Mouse (Mus musculus) lung, adult 2 months (tissue): ENCODE results near the gene Rpp38.

Experiments
- CTCF ChIP-seq: fragments of 200-500 bp; IDR thresholded peaks from 2 replicates; pipeline ENCODE4 v1.5.1; 2011; ENCODE audit warnings: mild to moderate bottlenecking, low read length, control low read depth; ENCODE audit not compliant: insufficient read depth
- POLR2A ChIP-seq: fragments of 200-500 bp; IDR thresholded peaks from 2 replicates; pipeline ENCODE4 v1.6.1; 2011; ENCODE audit warnings: low read depth, mild to moderate bottlenecking, control low read depth, low read length, borderline replicate concordance; ENCODE audit errors: extremely low read depth

DNA sequence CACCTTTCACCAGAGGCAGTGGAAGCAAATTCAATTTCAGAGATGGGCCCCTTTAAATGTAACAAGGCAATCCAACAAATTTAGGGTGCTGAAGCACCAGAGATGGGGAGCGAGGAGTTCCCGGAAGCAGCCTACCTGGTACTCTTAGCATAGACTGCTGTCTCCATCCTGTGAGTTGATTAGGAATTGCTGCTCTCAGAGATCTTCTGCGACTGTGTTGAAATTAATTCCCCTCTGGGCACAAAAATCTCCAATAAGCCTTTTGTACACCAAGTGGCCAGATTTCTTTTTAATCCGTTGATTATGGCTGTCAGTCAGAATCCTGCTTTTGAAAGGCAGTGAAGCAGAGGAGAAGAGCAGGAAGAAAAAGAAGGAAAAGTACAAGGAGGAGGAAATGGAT lies 32.7 kb upstream of the Rpp38 start:
- no peak for TF ChIP-seq POLR2A
- TF ChIP-seq CTCF = no peak
